Mouse (Mus musculus): ENCODE data around the gene Scarb1.

Gene Scarb1

GRCm38 (mm10) chr5:125364851-125365429 is 24.0 kb upstream of the Scarb1 start:
- DNase-seq (ENCODE audit: low read depth): no peak

DNA sequence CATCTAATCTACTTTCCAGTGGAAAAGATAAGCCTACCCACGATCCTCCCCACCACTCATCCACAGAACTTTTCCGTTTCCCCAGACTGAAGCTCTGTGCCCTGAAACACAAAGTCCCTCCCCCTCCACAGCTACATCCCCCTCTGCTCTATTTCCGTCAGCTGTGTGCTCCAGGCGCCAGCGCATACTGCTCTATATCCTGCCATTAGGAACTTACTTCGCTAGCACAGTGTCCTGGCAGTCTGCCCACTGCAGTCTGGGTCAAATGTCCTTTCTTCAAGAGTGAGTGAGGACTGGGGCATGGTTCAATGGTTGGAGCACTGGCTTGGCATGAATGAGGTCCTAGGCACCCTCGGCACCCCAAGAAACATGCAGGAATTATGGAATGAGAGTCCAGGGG is 23.0 kb upstream of the Scarb1 start:
- no peak for DNase-seq (ENCODE audit: low read depth)

DNA sequence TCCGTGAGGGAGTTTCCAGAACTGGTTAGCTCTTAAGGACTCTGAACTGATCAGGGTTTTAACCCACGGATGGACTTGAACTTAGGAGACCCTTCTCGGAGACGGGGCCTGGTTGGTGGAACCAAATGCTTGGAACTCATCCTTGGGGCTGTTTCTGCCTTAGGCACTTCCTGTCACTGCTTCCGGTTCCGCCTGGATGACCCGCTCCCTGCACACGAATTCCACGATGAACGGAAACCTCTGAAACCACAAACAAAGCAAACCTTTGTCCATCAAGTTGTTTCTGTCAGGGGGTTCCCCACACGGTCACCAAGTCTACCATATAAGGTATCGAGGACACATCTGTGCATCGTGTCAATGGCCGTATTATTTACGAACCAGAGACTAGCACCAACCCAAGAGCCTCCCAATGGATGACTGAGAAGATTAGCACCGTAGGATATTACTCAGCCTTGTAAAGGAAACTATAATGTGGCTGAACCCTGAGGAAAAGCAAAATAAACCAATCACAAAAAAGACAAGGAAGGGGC is 20.2 kb upstream of the Scarb1 start:
- DNase-seq (ENCODE audit: low read depth): no peak

GRCm38 (mm10) chr5:125360566-125360965 is 19.7 kb upstream of the Scarb1 start:
- DNase-seq (ENCODE audit: low read depth): no peak

GRCm38 (mm10) chr5:125358270-125358608 is 17.3 kb upstream of the Scarb1 start:
- no peak for DNase-seq (ENCODE audit: low read depth)

GRCm38 (mm10) chr5:125357543-125358269 is 16.8 kb upstream of the Scarb1 start:
- no peak for DNase-seq (ENCODE audit: low read depth)

DNA sequence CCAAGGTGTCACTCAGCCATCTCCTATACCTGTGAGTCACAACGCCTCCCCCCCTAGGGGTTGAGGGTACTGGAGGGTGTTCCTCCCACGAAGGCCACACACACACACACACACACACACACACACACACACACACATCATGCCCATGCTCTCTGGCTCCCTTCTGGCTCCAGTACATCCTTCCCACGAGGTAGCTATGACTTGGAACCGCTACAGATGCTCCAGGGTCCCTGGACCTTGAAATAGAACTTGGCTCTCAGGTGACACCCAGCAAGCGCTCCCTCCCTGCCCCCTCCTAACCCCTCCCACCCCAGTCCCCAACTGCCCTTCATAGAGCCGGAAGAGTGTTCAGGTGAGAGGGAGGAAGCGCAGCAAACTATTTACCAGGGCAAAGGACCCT is 14.8 kb upstream of the Scarb1 start:
- no peak for DNase-seq (ENCODE audit: low read depth)

DNA sequence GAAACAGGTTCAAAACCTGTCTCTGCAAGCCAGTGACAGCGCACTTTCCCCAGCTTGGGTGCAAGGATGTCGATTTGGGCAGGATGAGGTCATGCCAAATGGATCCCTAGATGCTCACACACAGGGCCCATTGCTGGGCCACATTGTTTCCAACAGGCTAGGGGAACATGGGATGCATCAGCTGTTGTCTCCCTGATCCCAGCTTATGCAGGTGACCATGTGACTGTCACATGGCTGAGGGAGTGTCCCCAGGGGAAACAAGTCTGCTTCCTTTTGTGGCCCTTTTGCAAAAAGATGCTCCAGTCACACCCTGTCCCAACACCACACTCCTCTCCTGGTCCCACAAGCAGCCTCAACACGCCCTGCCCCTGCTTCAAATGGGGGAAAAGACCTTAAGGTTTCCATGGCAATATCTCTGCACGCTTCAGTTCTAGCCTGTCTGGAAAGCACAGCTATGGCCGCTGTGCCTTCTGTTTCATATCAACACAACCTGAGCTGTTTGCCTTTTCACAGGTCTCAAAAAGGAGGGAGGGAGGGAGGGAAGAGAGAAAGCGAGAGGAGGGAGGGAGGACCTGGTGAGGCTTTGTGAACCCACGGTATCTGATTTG is 14.1 kb upstream of the Scarb1 start:
- no peak for DNase-seq (ENCODE audit: low read depth)

- DNase-seq (ENCODE audit: low read depth): no peak
These were observed 11.9 kb upstream of the Scarb1 start for GRCm38 (mm10) chr5:125352781-125353294.

GRCm38 (mm10) chr5:125351939-125352338 is 11.0 kb upstream of the Scarb1 start:
- DNase-seq (ENCODE audit: low read depth): no peak

- no peak for DNase-seq (ENCODE audit: low read depth)
These were observed 10.2 kb upstream of the Scarb1 start for GRCm38 (mm10) chr5:125351057-125351456.

GRCm38 (mm10) chr5:125349391-125349790 is 8.5 kb upstream of the Scarb1 start:
- no peak for DNase-seq (ENCODE audit: low read depth)

GRCm38 (mm10) chr5:125348487-125348886 is 7.6 kb upstream of the Scarb1 start:
- DNase-seq (ENCODE audit: low read depth): peak; percentile 66

DNA sequence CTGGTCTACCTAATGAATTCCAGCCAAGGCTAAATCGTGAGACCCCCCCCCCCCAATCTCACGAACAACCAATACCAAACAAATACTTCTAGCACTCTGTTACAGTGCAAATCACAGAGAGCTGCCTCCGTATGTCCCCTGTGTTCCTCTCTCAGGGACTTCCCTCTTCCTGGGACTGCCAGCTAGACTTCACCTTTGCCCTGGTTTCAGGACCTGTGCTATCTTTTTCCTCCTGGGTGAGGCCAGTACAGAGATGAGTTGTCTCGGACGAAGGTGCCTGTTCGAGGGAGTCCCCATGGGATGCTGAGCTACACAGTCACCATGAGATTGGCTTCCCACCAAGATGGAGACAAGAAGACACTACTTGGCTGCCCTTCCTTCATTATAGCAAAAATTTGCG is 7.2 kb upstream of the Scarb1 start:
- DNase-seq (ENCODE audit: low read depth): no peak

DNA sequence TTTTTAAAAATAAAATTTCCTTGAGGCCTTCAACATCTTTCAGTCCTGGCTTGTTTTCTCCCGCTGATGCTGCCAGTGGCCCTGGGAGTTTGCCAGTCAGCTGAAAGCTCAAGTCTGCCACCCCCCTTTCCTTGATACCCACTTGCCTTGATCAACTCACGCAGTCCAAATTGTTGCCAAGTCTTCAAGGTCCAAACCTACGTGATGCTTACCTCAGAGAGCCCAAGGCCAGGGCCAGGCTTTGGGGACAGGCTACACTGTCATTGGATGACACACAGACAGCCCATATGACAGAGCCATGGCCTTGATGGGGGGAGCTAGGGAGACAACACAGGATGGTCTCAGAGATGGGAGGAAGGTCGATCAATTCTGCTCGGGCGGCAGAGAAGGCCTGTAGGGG is 3.4 kb upstream of the Scarb1 start:
- no peak for DNase-seq (ENCODE audit: low read depth)

GRCm38 (mm10) chr5:125341459-125342090 is 681 bp upstream of the Scarb1 start:
- DNase-seq (ENCODE audit: low read depth): no peak

DNA sequence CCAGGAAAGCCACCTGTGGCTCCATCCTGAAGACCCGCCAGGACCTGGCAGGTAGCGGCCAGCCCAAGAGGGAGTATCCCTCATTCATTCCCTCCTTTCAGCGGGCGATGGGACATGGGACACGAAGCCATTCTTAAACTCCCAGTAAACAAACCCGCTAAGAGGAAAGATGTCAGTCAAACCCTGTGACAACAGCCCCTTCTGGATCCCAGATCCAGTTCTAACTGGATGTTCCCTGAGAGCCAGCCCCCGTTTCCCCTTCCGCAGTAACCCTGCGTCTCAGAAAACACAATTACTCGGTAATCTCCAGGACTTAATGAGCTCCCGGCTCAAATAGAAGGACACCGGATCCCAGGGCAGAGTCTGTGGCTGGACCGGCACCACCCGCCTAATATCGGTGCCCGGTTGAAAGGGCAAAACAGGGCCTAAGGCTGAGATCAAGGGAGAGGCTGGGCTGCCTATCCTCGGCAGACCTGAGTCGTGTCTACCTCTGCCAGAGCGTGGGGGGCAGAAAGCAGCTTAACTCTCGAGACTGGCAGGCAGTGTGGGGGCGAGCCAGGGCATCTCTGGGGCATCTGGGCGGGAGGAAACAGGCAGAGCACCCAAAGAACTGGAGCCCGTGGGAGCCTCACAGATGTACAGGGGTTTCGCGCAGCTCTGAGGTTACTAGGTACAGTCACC is 903 bp downstream of the Scarb1 start:
- no peak for DNase-seq (ENCODE audit: low read depth)

DNA sequence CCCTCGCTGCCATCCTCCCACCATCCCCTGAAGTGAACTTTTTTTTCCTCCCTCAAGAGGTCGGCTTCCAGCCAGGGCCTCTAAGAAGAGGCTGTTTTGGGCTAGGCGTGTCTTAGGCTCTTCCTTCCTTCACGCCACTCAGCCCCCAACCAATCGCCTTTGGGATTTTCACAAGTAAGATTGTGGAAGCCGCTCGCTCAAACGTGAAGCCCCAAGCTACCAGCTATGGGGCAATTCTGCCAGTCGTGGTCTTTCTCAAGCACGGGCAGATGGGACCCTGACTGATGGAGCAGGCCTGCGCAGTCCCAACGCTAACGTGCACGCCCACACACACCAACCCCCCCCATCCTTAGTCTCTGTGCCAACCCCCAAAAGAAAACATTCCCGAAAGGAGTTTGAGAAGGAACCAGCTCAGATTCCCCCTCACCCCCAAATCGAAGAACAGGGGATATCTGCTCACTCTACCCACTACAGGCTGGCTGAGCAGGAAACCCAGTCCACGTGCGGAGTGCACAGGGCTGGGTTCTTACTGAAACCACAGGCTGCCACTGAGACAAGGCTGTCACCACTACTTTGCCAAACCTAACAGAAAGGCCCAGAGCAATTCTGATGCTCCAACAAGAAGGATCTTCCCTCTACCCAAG is 1.7 kb downstream of the Scarb1 start:
- peak; percentile 65 for DNase-seq (ENCODE audit: low read depth)

DNA sequence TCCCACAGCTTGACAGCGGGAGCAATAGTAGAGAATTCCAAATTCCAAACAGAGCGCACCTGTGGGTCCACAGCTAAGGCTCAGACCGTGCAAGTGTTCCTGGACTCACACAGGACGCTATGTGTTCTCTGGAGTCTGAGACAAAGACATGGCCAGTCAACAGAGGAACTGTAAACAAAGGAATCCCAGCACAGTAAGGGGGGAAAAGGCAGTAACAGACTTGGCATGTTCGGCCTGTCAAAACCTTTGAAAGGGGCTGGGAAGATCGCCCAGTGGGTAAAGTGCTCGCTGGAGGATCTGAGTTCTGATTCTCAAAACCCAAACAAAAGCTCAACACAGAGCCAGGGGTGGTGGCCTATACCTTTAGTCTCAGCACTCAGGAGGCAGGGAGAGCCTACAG is 3.4 kb downstream of the Scarb1 start:
- no peak for DNase-seq (ENCODE audit: low read depth)

DNA sequence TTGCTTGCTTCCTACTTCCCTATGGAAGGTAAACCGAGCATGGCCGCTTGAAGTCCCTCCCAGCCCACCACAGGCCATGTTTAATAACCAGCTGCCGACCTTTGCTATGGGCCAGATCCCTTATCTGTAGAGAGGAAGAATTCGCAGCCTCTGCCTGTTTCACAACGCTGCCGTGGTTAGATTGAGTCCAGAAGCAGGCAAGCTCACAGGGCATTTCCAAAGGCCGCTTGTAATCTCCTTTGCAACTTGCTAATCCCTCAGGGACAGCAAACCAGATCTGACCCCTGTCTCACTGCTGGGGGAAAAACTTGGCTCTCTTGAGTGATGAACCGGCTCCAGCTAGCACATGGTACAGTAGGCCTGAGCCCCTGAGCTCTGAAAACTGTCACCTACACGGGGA is 3.9 kb downstream of the Scarb1 start:
- no peak for DNase-seq (ENCODE audit: low read depth)

DNA sequence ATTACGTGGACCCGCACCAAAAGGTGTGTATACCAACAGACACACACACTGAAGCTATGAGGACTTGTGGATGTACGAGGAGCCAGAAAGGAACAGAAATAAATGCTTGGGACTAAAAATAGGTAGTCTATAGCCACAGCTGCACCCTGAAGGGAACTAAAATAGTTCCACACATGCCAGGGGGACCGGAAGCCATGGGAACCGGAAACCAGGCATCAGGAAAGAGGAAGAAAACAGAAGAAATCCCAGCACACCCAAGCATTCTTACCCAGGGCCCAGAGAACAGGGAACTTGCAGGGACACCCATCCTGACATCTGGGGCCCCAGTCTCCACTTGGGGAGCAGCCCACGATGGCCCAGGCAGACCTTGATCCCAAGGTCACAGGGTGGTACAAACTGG is 7.9 kb downstream of the Scarb1 start:
- no peak for DNase-seq (ENCODE audit: low read depth)

GRCm38 (mm10) chr5:125332333-125332732 is 8.6 kb downstream of the Scarb1 start:
- no peak for DNase-seq (ENCODE audit: low read depth)

Measured in c-Kit-positive CD71-negative TER-119-negative erythroid progenitor cells, embryonic 14.5 days (primary cell).